Comparison of ENCODE assay signal across 32 mouse cellular contexts in the genomic region with DNA sequence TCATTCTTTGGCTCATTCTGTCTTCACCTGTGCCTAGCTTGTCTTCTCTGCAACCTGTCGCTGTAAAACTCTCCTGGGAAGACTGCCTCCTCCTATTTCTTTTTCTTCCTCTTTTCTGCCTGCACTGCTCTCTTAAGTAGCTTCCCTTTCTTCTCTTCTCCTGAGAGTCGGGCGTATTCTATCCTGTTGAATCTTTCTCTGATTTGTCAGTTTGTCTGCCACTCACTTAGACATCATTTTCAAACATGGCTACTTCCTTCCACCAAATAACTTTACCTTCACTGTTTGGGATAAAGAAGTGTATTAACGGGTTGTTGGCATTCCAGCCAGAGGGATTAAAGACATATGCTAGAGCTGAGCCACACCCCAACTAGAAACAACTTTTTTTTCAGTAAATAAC. TPM values are rescaled to one million over a fixed set of nuclear protein-coding genes. Genes with fewer than 3 reads are reported as not detected.
DNase-seq lines count a peak whose midpoint lies in the region; ATAC-seq and TF ChIP-seq lines count a peak whose summit lies in the region.
"Had no signal": no experiment of that assay in that cellular context is flagged by ENCODE, and none has a peak within 500 bp of the region (broad histone marks: within the 10 kb centered on the region; RNA-seq: fewer than 3 reads in every experiment).

No protein-coding gene starts in this region.

- peak overlapping the region; percentile 48; the same call in 1 of the 2 replicates for H3K9ac ChIP-seq in heart, embryonic 14.5 days (ENCODE audit: low read length)
- H3K9ac ChIP-seq in heart, adult 2 months (ENCODE audit: low read depth, low read length), result no peak overlapping the region
- H3K9ac ChIP-seq: embryonic facial prominence, embryonic 12.5 days; hindbrain, embryonic 12.5 days; intestine, embryonic 15.5 days; liver, embryonic 13.5 days; midbrain, embryonic 12.5 days; neural tube, embryonic 12.5 days had no signal

- peaks cover 93% of the 10 kb centered on the region for H3K36me3 ChIP-seq in heart, embryonic 14.5 days (ENCODE audit: control insufficient read depth, insufficient read depth, low read length)
- peaks cover 39% of the 10 kb centered on the region for H3K36me3 ChIP-seq in heart, adult 2 months (ENCODE audit: control insufficient read depth, insufficient read depth, low read length)

- H3K27ac ChIP-seq in heart, embryonic 14.5 days (replicated peaks in 1 of 2; ENCODE audit: control insufficient read depth in 1 of 2, insufficient read depth in 1 of 2, low read depth in 2 of 2, low read length in 2 of 2), result peak overlapping the region; percentile 67 to 87
- H3K27ac ChIP-seq in heart, adult 2 months, result no peak overlapping the region
- peak overlapping the region; percentile 49; the same call in 1 of the 2 replicates for H3K27ac ChIP-seq in embryonic fibroblast, embryonic 13.5 days (ENCODE audit: insufficient read depth, low read length)
- H3K27ac ChIP-seq: embryonic facial prominence, embryonic 12.5 days; hindbrain, embryonic 12.5 days; hindbrain, postnatal 0 days; intestine, embryonic 15.5 days; liver, embryonic 13.5 days; midbrain, embryonic 12.5 days; neural tube, embryonic 12.5 days had no signal

- H3K27me3 ChIP-seq in heart, embryonic 14.5 days (ENCODE audit: control insufficient read depth, insufficient read depth, low read length), result no peaks in the 10 kb centered on the region
- no peaks in the 10 kb centered on the region for H3K27me3 ChIP-seq in heart, adult 2 months (ENCODE audit: control insufficient read depth, insufficient read depth, low read length)
- H3K27me3 ChIP-seq: CH12.LX; embryonic facial prominence, embryonic 12.5 days; hindbrain, embryonic 12.5 days; intestine, embryonic 15.5 days; liver, embryonic 13.5 days; megakaryocyte, embryonic 14.5 days; midbrain, embryonic 12.5 days; neural tube, embryonic 12.5 days had no signal

- no peaks in the 10 kb centered on the region for H3K9me3 ChIP-seq in heart, embryonic 14.5 days (ENCODE audit: control insufficient read depth, low read length)
- H3K9me3 ChIP-seq: embryonic facial prominence, embryonic 12.5 days; hindbrain, embryonic 12.5 days; intestine, embryonic 15.5 days; liver, embryonic 13.5 days; megakaryocyte, embryonic 14.5 days; midbrain, embryonic 12.5 days; neural tube, embryonic 12.5 days had no signal

- no peaks in the 10 kb centered on the region for H3K79me2 ChIP-seq in heart, adult 2 months (replicated peaks; ENCODE audit: control insufficient read depth, insufficient read depth, low read length)

- no peak overlapping the region for H3K4me3 ChIP-seq in heart, embryonic 14.5 days (ENCODE audit: control insufficient read depth in 1 of 2, insufficient read depth in 1 of 2, low read depth in 1 of 2, low read length in 2 of 2)
- no peak overlapping the region for H3K4me3 ChIP-seq in heart, adult 2 months
- no peak overlapping the region for H3K4me3 ChIP-seq in embryonic fibroblast, embryonic 13.5 days (ENCODE audit: insufficient read depth, low read length)
- H3K4me3 ChIP-seq: embryonic facial prominence, embryonic 12.5 days; erythroblast, embryonic 14.5 days; hindbrain, embryonic 12.5 days; intestine, embryonic 15.5 days; liver, embryonic 13.5 days; megakaryocyte, embryonic 14.5 days; midbrain, embryonic 12.5 days; myocyte; neural tube, embryonic 12.5 days had no signal

- peak; percentile 15 for DNase-seq in gastrocnemius, adult 18-20 months (ENCODE audit: low spot score)
- DNase-seq in gastrocnemius, adult 8-10 months (ENCODE audit: low spot score in 2 of 2), result no peak
- DNase-seq in heart, adult 2 months, result no peak
- DNase-seq in 416B (ENCODE audit: low read depth), result peak; percentile 25
- DNase-seq in left cerebral cortex, postnatal 14 days (ENCODE audit: low spot score in 2 of 2), result no peak
- DNase-seq: adrenal gland, postnatal 14 days; cerebellum, adult 11 months; cerebellum, adult 9-10 months; cerebellum, postnatal 36 days; kidney, adult 2 months; kidney, postnatal 36 days; left cerebral cortex, postnatal 4 days; liver, embryonic 13.5 days; lung, adult 18-20 months; lung, postnatal 4 days; right cerebral cortex, postnatal 4 days; thymus, adult 2 months; thymus, postnatal 36 days had no signal

- peaks cover 8 to 21% of the 10 kb centered on the region in 2 experiments for H3K4me1 ChIP-seq in heart, embryonic 14.5 days (ENCODE audit: control insufficient read depth in 2 of 2, insufficient read depth in 2 of 2, low read length in 2 of 2)
- H3K4me1 ChIP-seq in heart, adult 2 months (ENCODE audit: control insufficient read depth, insufficient read depth, low read length), result peaks cover 2% of the 10 kb centered on the region; the same call in 1 of the 2 replicates
- H3K4me1 ChIP-seq in embryonic fibroblast, embryonic 13.5 days (ENCODE audit: control insufficient read depth, insufficient read depth, low read length), result peaks cover 6% of the 10 kb centered on the region
- H3K4me1 ChIP-seq: embryonic facial prominence, embryonic 12.5 days; hindbrain, embryonic 12.5 days; intestine, embryonic 15.5 days; liver, embryonic 13.5 days; megakaryocyte, embryonic 14.5 days; midbrain, embryonic 12.5 days; neural tube, embryonic 12.5 days had no signal

- WGBS in heart, embryonic 14.5 days, result 86% methylated on average over 4 of the region's 4 CpGs
- 62% methylated on average over 4 of the region's 4 CpGs for WGBS in heart, adult 2 months

- intact Hi-C loops in heart, adult 2 months (cut with DNase I), result loop anchor here (10.0 kb wide), 1 partner anchor 207 kb away; the partner anchor contains the start of gene Heatr3
- intact Hi-C loops in left cerebral cortex, postnatal 14 days (cut with DNase I), result loop anchor here (5.0 to 10.0 kb wide), 2 partner anchors 75 to 197 kb away; no protein-coding TSS in a partner anchor

- no peak for TF ChIP-seq POLR2A in heart, adult 2 months (IDR thresholded peaks at IDR 0.05; ENCODE audit: insufficient read depth, low read depth, low read length)
- no peak for TF ChIP-seq POLR2A in embryonic fibroblast, embryonic 13.5 days (IDR thresholded peaks at IDR 0.05; ENCODE audit: low read depth, low read length)

- H3K4me2 ChIP-seq in heart, embryonic 14.5 days (ENCODE audit: low read length), result no peak overlapping the region
- H3K4me2 ChIP-seq: embryonic facial prominence, embryonic 12.5 days; hindbrain, embryonic 12.5 days; intestine, embryonic 15.5 days; liver, embryonic 13.5 days; midbrain, embryonic 12.5 days; neural tube, embryonic 12.5 days had no signal

- ATAC-seq in heart, embryonic 14.5 days (ENCODE audit: insufficient number of reproducible peaks, insufficient read depth, low FRiP score, low read depth), result no peak
- ATAC-seq: forebrain, embryonic 16.5 days; hindbrain, postnatal 0 days; intestine, embryonic 15.5 days; lung, postnatal 0 days had no signal

- TF ChIP-seq EP300 in heart, adult 2 months (IDR thresholded peaks at IDR 0.05; ENCODE audit: insufficient read depth, low read depth, low read length), result no peak

- no peak for TF ChIP-seq CTCF in heart, adult 2 months (IDR thresholded peaks at IDR 0.05)
- no peak for TF ChIP-seq CTCF in embryonic fibroblast, embryonic 13.5 days (IDR thresholded peaks at IDR 0.05; ENCODE audit: borderline replicate concordance, insufficient read depth, low read length)

RNA-seq across cellular contexts. Expression of gene Brd7, which starts 20.0 kb away (rescaled TPM):
- 10 to 100 TPM; 72.2 to 74.9 TPM for total RNA-seq in gastrocnemius, adult 18-20 months (2021)
- 10 to 100 TPM; 59.4 to 67.6 (median 63.1) TPM for total RNA-seq in gastrocnemius, adult 8-10 months (2022)
- polyA plus RNA-seq in heart, embryonic 14.5 days (2014; fragmentation: Nextera tagmentation; extraction: Ambion mirVana), result 84.0 and 89.3 TPM in 2 replicates
- 10 to 100 TPM; 78.9 to 79.0 TPM for total RNA-seq in heart, adult 2 months (2021)
- polyA plus RNA-seq in heart, adult 2 months (2012; rRNA removed), result 30.9 and 44.6 TPM in 2 replicates
- polyA plus RNA-seq in embryonic fibroblast, embryonic 13.5 days (2011; ENCODE audit: insufficient read length, low read depth, missing spikeins), result 44.8 and 55.2 TPM in 2 replicates
- total RNA-seq in left cerebral cortex, postnatal 14 days (2021), result 10 to 100 TPM; 60.0 to 60.1 TPM

Comparison
In these comparisons a context has a peak if more than half of its experiments do, and no peak if none do; other contexts are left out.
1. DNase-seq: peak in gastrocnemius, adult 18-20 months (single experiment) and 416B (single experiment); none in gastrocnemius, adult 8-10 months (0 of 2), heart, adult 2 months (0 of 2) and left cerebral cortex, postnatal 14 days (0 of 2).